Mouse (Mus musculus): ENCODE results near the gene Slc8a1. TPM values are rescaled to one million over a fixed set of nuclear protein-coding genes. Genes with fewer than 3 reads are reported as not detected.

Gene Slc8a1
- total and polyA plus RNA-seq, 3 experiments: not detected

GRCm38 (mm10) chr17:81586759-81587158, 151.4 kb downstream of the Slc8a1 start:
- no peaks in the 10 kb centered on the region for H3K4me1 ChIP-seq (ENCODE audit: control insufficient read depth in 1 of 2, insufficient read depth in 2 of 2)
- H3K27ac ChIP-seq (ENCODE audit: insufficient read depth, low read depth): no peak overlapping the region
- no peak overlapping the region for H3K4me3 ChIP-seq (replicated peaks in 1 of 3; ENCODE audit: low read depth in 2 of 3, low read length in 2 of 3, poor library complexity in 1 of 3)
- no peak overlapping the region for H3K4me2 ChIP-seq (ENCODE audit: insufficient read depth, low read depth, poor library complexity, severe bottlenecking)
- no peaks in the 10 kb centered on the region for H3K27me3 ChIP-seq (replicated peaks)
- in situ Hi-C loops (cut with MboI; ENCODE audit: low pct_ligation_motif_present, low pct_unique_long_range_greater_than_20kb, low sequenced_read_pairs) (no loop called here), dilution Hi-C loops (cut with MboI; ENCODE audit: extremely low pct_ligation_motif_present, extremely low pct_unique_long_range_greater_than_20kb, low sequenced_read_pairs) (no loop called here)
- peaks cover 54% of the 10 kb centered on the region for H3K9me3 ChIP-seq (replicated peaks; ENCODE audit: low read length)
- H3K36me3 ChIP-seq (replicated peaks in 1 of 2; ENCODE audit: control insufficient read depth in 1 of 2, insufficient read depth in 1 of 2, low read length in 1 of 2): no peaks in the 10 kb centered on the region
- no peak overlapping the region for H3K9ac ChIP-seq (ENCODE audit: insufficient read depth, low read depth)
- H3K79me2 ChIP-seq (replicated peaks; ENCODE audit: control insufficient read depth, extremely low read depth, insufficient read depth, poor library complexity, severe bottlenecking): no peaks in the 10 kb centered on the region
- DNase-seq (ENCODE audit: extremely low read depth): no peak
- TF ChIP-seq MXI1 (IDR thresholded peaks at IDR 0.05; ENCODE audit: low read depth, low read length) (no peak), MAFK (IDR thresholded peaks at IDR 0.05; ENCODE audit: insufficient replicate concordance, low read length) (0 out of 2 replicates have a peak, but pooled peaks have one; percentile 40)

DNA sequence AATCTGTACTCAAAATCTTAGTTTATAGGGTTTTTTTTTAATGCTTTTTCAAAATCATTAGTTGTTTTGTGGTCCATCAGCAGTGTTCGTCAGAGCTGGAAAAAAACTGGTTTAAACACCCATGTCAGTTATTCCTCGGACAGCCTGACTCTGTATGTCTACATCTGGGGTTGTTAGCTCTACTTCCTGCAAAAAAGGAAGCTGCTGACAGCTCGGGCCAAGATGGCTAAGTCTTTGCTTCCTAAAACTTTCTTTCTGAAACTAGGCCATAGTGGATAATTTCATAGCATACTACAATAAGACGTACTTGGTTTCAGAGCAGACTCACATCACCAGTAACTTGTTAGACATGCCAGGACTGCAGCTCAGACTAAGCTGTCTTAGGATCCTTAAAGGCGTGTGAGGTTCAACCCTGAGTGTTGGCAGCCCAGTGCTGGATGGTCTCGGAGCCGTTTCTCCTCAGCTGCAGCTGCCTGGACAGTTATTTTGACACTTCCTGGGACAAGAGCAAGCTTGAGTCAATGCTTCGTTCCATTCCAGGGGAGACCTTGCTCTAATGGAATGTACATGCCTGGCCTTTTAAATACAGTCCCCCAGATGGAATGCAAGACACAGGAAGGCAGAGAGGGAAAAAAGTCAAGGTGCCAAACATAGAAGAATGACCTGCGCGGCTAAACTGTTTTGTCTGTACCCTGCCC, 158.3 kb downstream of the Slc8a1 start:
- no peak for DNase-seq (ENCODE audit: extremely low read depth)
- Histone ChIP-seq H3K36me3 (replicated peaks in 1 of 2; ENCODE audit: control insufficient read depth in 1 of 2, insufficient read depth in 1 of 2, low read length in 1 of 2) (no peaks in the 10 kb centered on the region), H3K4me2 (ENCODE audit: insufficient read depth, low read depth, poor library complexity, severe bottlenecking) (no peak overlapping the region), H3K27me3 (replicated peaks) (no peaks in the 10 kb centered on the region), H3K27ac (ENCODE audit: insufficient read depth, low read depth) (no peak overlapping the region), H3K79me2 (replicated peaks; ENCODE audit: control insufficient read depth, extremely low read depth, insufficient read depth, poor library complexity, severe bottlenecking) (no peaks in the 10 kb centered on the region), H3K4me1 (ENCODE audit: control insufficient read depth in 1 of 2, insufficient read depth in 2 of 2) (no peaks in the 10 kb centered on the region), H3K9me3 (replicated peaks; ENCODE audit: low read length) (peaks cover 44% of the 10 kb centered on the region), H3K9ac (ENCODE audit: insufficient read depth, low read depth) (no peak overlapping the region), H3K4me3 (replicated peaks in 1 of 3; ENCODE audit: low read depth in 2 of 3, low read length in 2 of 3, poor library complexity in 1 of 3) (no peak overlapping the region)
- TF ChIP-seq TCF12 (IDR thresholded peaks at IDR 0.05; ENCODE audit: low read depth, low read length) (no peak), E2F4 (IDR thresholded peaks at IDR 0.05; ENCODE audit: insufficient replicate concordance, low read depth, low read length) (no peak), BHLHE40 (IDR thresholded peaks at IDR 0.05; ENCODE audit: low read depth, low read length) (no peak), JUND (conservative IDR thresholded peaks at IDR 0.05; ENCODE audit: low read depth, low read length) (no peak), ETS1 (conservative IDR thresholded peaks at IDR 0.05; ENCODE audit: low read depth, low read length) (no peak), MEF2A (IDR thresholded peaks at IDR 0.05; ENCODE audit: borderline replicate concordance, low read depth, low read length) (no peak)
- in situ Hi-C loops (cut with MboI; ENCODE audit: low pct_ligation_motif_present, low pct_unique_long_range_greater_than_20kb, low sequenced_read_pairs): no loop called here
- dilution Hi-C loops (cut with MboI; ENCODE audit: extremely low pct_ligation_motif_present, extremely low pct_unique_long_range_greater_than_20kb, low sequenced_read_pairs): no loop called here

- Histone ChIP-seq H3K36me3 (replicated peaks in 1 of 2; ENCODE audit: control insufficient read depth in 1 of 2, insufficient read depth in 1 of 2, low read length in 1 of 2) (no peaks in the 10 kb centered on the region), H3K27ac (ENCODE audit: insufficient read depth, low read depth) (no peak overlapping the region), H3K79me2 (replicated peaks; ENCODE audit: control insufficient read depth, extremely low read depth, insufficient read depth, poor library complexity, severe bottlenecking) (no peaks in the 10 kb centered on the region), H3K9ac (ENCODE audit: insufficient read depth, low read depth) (no peak overlapping the region), H3K4me2 (ENCODE audit: insufficient read depth, low read depth, poor library complexity, severe bottlenecking) (no peak overlapping the region), H3K4me3 (replicated peaks in 1 of 3; ENCODE audit: low read depth in 2 of 3, low read length in 2 of 3, poor library complexity in 1 of 3) (no peak overlapping the region), H3K27me3 (replicated peaks) (no peaks in the 10 kb centered on the region), H3K9me3 (replicated peaks; ENCODE audit: low read length) (peaks cover 43% of the 10 kb centered on the region), H3K4me1 (ENCODE audit: control insufficient read depth in 1 of 2, insufficient read depth in 2 of 2) (no peaks in the 10 kb centered on the region)
- no peak for DNase-seq (ENCODE audit: extremely low read depth)
- in situ Hi-C loops (cut with MboI; ENCODE audit: low pct_ligation_motif_present, low pct_unique_long_range_greater_than_20kb, low sequenced_read_pairs): no loop called here
- TF ChIP-seq ZKSCAN1 (IDR thresholded peaks at IDR 0.05; ENCODE audit: borderline replicate concordance, low read depth, low read length) (no peak), ETS1 (conservative IDR thresholded peaks at IDR 0.05; ENCODE audit: low read depth, low read length) (no peak), ZNF384 (IDR thresholded peaks at IDR 0.05; ENCODE audit: low read depth, low read length) (no peak), ZMIZ1 (IDR thresholded peaks at IDR 0.05; ENCODE audit: low read depth, low read length) (no peak), POLR2AphosphoS2 (IDR thresholded peaks at IDR 0.05; ENCODE audit: low read depth, low read length) (no peak), MAFK (IDR thresholded peaks at IDR 0.05; ENCODE audit: insufficient replicate concordance, low read length) (no peak), NELFE (IDR thresholded peaks at IDR 0.05; ENCODE audit: low read depth, low read length) (no peak), IRF4 (IDR thresholded peaks at IDR 0.05; ENCODE audit: low read depth, low read length) (no peak), MAX (IDR thresholded peaks at IDR 0.05; ENCODE audit: low read length) (no peak), BHLHE40 (IDR thresholded peaks at IDR 0.05; ENCODE audit: low read depth, low read length) (no peak)
- dilution Hi-C loops (cut with MboI; ENCODE audit: extremely low pct_ligation_motif_present, extremely low pct_unique_long_range_greater_than_20kb, low sequenced_read_pairs): no loop called here
Measured at GRCm38 (mm10) chr17:81576893-81577292, 161.3 kb downstream of the Slc8a1 start.
